Mouse (Mus musculus): ENCODE data around the gene 1700056E22Rik.

- no peak for TF ChIP-seq TAL1 (conservative IDR thresholded peaks at IDR 0.05; ENCODE audit: low read depth, low read length)
- TF ChIP-seq GATA1 (IDR thresholded peaks at IDR 0.05; ENCODE audit: borderline replicate concordance, low read length) = no peak
- no peak for TF ChIP-seq CTCF (IDR thresholded peaks at IDR 0.05; ENCODE audit: low read depth, low read length)
These were observed 49.1 kb upstream of the 1700056E22Rik start for GRCm38 (mm10) chr1:184083166-184083565.
